Mouse (Mus musculus): ENCODE measurements around the gene Ptger1.

GRCm38 (mm10) chr8:83679866-83680265 is 13.4 kb downstream of the Ptger1 start:
- no peak for TF ChIP-seq CTCF (conservative IDR thresholded peaks at IDR 0.05; ENCODE audit: low read length)
- no peak for TF ChIP-seq NANOG (IDR thresholded peaks at IDR 0.05; ENCODE audit: borderline replicate concordance, low read length)
- no peak for TF ChIP-seq POU5F1 (IDR thresholded peaks at IDR 0.05; ENCODE audit: borderline replicate concordance, low read length)
